Mouse (Mus musculus) retina, postnatal 1 day (tissue): ENCODE data around the gene Atrx.
"Not testable (repeated sequence)": the region's sequence is repeated elsewhere in the genome, so short reads cannot be mapped to it uniquely, and the experiment has no call there.

Experiments used
- DNase-seq: peaks from one replicate; pipeline ENCODE4 v3.0.0-alpha.2; 2012

The Atrx gene

DNA sequence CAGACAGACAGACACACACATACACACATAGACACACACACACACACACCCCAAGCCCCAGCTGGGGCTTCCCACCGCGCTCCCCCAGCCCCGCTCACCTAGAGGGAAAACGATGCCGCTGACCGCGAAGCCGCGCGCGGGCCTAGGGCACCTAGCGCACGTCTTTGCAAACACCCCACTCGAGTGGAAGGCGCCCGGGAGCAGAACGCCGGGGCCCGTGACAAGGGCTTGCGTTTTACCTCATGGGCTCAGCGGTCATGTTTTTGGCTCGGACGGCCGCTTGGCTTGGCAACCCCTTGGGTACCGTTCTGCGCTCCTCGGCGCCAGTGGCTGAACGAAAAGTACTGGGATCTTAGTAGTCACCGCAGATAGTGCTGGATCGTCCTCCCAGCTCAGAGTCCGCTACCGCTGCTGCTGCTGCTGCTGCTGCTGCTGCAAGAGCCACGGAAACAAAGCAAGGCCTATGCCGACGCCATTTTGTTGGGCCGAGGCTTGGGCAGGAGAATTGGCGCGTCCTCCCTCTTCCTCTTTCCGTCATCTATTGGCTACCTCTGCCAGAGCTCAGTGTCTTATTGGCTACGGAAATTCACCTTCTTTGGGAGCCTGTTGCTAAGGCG, at the start of gene Atrx:
Gene Atrx (minus strand): TSS at position 543 of the 617 bp plus-strand sequence.
- DNase-seq, result peak; percentile 91

DNA sequence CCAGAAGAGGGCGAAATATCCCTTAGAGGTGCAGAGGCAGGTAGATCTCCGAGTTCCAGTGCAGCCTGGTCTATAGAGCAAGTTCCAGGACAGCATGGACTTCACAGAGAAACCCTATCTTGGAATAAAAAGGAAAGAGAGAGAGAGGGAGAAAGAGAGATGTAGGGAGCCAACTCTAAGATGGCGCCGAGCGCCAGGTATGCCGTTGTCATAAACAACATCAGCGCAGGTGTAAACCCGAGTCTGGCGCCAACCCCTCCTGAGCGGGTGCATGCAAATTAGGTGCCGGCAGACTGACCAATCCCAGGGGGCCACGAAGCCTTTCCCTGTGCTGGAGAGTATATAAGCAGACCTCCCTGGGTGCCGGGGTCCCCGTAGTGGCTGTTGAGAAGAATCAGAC, 27.9 kb upstream of the Atrx start:
- DNase-seq, result not testable (repeated sequence)

DNA sequence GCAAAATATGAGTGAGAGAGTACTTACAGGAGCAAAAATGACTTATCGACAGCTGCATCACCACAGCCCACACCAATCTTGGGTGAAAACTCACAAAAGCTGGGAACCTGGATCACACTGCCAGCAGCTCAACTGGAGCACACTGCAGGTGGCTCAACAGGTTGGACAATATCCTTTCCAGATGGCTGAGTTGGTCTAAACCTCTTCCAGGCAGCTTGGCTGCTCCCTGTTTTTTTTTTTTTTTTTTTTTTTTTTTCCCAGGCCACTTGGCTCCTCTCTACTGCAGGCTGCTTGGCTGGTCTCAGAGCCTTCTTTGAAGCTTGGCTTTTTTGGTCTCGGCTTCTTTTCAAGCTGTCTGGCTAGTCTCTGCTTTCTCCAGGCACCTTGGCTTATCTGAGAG, 24.8 kb upstream of the Atrx start:
- DNase-seq, result no peak

DNA sequence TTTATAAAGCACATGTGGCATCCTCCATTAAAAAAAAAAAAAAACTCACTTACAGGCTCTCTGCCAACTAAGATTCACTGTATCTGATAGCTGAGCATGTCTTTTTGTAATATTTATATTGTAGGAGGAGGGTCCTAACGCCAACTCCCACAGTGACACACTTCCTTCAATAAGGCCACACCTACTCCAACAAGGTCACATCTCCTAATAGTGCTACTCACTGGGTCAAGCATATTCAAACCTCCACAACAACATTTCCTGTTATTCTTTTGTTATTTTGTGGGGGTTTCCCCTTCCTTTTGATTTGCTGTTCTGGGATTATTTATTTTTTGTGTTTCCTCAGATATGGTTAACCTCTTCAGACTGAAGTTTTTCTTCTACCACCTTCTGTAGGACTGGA, 17.2 kb upstream of the Atrx start:
- DNase-seq, result no peak

DNA sequence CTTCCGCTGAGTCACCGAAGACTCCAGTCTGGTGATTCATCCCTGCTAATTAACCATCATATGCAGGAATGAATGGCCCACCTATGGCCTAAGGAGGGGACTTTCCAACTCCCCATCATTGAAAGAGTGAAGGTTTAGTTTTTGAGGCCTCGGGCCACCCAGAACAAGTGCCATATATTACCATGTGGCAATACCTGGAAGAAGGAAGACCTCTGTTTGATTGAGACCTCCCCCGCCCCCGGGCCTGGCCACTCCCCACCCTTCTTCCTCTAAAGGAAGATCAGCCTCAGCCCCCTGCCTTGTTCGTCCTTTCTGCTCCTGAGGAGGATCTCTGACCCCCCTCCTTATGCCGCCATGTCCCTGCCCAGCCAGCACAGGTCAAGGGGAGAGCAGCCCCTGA, 10.0 kb upstream of the Atrx start:
- no peak for DNase-seq

DNA sequence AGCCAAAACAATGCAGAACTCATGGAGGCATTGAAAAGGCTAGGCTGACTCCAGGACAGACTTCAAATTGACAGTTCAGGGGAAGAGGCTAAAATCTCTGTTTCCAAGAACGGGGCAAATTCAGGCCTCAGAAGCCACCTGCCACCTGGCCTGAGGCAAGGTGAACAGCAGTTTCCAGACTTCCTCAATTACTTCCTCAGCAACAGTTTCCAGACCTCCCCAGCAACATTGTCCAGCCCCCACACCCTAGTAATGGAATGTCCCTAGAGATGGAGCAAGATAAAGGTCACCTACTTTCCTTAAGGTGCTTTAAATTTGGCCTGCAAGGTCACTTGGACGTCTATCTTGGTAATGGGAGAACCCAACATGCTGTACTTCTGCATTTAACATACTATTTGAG, 8.5 kb upstream of the Atrx start:
- DNase-seq, result no peak

DNA sequence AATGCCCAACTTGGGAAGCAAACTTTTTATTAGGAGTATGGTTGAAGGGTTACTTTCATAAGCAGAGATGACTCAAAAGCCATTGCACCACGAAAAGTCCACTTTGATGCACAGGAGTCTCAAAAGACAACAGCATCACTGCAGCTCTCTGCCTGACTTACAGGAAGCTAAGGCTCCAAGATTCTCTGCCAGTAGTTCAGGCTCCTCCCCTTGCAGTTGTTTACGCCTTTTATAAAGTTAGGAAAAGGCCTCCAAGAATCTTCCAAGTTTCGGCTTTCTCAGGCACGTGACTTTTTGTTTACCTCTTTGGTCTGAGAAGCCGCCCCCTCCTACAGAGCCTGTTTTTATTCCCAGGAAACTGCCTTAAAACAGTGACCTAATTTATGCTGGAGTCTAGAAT, 5.1 kb upstream of the Atrx start:
- no peak for DNase-seq

DNA sequence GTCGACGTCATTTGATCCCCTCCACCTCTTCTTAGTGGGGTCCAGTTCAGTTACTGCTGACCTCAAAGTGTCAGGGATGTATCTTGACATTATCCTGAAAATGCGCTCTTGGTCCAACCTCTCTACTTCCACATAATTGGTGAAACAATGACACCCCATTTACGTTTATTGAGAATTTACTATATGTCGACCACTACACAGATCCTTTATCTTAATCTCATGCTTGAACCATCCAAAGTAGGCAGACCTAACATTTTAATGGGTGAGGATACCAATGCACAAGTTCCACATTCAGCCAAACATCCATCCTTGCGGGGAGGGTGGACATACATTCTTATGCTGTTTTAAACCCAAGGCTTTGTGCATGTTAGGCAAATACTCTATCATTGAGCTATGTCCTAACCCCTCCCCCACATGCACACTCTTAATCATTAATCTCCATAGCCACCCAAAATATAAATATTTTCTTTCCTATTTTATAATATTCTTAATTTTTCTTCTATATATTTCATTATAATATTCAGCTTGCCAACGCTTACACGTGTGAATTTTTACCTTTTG, 355 bp upstream of the Atrx start:
- no peak for DNase-seq

DNA sequence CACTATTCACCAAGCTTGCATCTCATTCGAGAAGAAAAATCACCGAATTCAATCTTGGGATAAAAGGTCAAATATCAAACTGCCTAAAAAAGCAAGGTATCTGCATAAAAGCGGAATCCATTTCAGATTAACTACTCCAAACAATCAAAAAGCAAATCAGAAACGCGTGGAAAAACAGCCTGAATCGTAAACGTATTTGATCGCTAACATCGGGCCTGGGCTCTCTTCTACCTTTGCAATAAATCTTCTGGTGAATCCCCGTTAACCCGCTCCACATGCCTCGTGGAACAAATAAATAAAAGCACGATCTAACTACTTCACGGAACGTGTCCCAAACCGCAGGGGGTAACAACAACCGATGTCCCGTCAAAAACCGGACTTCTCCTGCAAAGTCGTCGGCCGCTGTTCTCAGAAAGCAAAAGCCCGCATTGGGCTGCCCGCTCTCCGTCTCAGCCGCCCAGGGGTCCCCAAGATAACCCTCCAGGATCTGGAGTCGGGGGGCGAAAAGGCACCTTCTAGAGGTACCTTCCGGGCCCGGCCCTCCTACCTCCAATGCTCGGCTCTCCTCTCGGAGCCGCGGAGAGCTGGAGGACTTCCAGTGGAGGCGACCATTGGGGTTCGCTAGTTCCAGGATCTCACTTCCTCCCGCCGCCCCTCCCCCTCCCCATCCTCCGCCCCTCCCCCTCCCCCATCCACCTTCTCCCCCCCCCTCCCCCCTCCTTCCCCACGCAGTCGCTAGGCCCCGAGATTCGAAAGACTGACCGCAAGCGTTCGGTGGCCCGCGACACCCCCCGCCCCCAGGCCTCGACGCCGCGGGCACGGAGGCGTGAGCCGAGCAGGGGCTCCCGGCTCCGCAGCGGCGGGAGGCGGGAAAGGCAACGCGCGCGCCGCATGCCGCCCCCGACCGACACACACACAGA, 1.0 kb downstream of the Atrx start:
- peak; percentile 63 for DNase-seq

DNA sequence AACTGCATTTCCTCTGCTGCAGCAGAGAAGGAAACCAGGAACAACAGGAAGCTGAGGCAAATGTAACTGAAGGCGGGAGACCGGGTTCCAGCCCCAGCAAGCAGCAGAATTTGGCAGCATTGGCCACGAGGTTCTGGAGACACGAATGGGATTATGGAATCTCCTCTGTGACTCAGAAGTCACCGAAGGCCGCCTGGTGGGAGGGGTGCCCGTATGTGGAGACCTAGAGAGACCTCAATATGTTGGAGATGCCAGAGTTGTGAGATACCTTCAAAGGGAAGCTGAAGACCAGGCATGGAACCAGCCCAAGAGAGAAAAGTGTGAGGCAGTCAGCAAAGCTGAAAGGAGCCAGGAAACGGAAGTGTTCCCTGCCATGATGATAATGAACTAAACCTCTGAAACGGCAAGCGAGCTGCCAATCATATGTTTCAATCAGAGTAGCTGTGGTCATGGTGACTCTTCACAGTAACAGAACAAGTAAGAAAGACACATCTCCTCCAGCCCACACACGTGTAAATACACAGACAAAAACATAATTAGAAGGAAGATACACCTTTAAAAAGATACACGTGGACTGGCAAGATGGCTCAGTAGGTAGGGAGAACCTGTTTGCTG, 3.0 kb downstream of the Atrx start:
- no peak for DNase-seq

DNA sequence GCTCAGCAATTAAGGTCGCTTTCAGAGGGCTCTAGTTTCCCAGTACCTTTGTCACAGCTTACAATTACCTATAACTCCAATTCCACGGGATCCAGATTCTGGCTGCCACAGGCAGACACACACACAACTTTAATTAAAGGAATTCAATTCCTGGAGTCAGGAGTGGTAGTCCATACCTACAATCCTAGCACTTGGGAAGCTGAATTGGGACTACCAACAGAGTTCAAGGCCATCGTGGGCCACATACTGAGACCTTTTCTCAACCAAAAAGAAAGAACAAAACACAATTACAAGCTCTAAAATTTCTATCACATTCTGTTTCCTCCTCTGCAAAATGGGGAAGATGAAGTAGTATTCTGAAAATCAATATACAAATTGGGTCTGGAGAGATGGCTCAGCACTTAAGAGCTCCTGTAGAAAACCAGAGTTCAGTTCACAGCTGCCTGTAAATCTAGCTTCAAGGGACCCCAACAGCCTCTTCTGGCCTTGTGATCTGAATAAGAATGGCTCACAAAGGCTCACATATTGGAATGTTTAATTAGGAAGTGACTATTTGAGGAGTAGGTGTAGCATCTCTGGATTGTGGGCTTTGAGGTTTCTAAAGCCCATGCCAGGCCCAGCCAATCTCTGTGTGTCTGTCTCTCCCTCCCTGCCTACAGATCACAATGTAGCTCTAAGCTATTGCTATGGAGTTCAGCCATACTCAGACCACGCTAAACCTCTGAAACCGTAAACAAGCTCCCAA, 4.7 kb downstream of the Atrx start:
- DNase-seq, result no peak

DNA sequence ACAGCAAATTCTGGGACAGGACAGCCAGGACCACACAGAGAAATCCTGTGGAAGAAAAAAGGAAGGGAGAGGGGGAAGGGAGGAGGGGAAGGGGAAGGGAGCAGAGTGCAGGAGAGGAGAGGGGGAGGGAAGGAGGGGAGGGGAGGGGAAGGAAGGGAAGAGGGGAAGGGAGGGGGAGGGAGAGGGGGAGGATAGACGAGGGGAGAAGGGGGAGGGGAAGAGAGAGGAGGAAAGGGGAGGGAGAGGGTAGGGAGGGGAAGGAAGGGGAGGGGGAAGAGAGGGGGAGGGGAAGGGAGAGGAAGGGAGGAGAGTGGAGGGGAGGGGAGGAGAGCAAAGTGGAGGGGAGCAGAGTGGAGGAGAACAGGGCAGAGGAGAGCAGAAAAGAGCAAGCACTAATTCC, 5.3 kb downstream of the Atrx start:
- DNase-seq, result no peak

DNA sequence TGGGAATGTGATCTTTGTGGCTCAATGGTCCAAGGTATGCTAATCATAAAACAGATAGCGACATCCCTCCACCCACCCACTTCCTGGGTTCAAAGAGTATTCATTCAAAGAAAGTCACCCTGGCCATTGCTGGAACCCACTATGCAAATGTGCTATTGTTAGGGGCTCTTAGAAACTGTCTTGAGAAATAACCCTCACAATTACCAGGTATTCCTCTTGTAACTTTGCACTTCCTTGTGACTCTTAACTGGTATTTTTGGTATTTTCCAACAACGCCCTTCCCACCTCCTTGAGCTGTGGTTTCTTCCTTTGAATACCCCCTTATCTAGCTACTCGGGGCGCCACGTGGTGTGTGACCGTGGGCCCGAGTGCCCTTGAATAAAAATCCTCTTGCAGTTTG, 6.2 kb downstream of the Atrx start:
- not testable (repeated sequence) for DNase-seq

DNA sequence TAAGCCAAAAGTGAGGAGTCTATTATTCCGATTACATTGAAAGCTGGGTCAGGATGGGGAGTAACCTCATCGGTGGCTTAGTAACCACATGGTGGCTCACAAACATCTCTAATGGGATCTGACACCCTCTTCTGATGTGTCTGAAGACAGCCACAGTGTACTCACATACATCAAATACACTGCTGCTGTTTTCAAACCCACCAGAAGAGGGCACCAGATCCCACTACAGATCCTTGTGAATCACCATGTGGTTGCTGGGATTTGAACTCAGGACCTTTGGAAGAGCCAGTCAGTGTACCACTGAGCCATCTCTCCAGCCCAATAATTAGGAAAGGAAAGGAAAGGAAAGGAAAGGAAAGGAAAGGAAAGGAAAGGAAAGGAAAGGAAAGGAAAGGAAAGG, 7.8 kb downstream of the Atrx start:
- peak; percentile 26 for DNase-seq

DNA sequence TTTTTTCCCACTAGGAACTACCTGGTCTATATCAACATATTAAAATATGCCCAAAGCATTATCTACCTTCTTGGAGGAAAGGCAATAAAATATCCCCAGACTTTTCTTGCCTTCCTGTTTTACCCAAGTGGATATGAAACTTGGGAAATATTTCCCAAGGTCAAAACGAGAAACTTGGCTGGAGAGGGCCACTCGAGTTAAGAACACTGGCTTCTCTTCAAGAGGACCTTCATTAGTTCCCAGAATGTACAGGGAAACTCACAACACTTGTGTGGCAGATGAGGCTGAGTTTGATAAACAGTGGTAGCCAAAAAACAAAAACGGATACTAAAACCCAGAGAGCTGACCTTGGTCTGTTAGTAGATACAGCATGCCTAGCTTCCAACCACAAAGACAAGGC, 17.5 kb downstream of the Atrx start:
- DNase-seq, result no peak

DNA sequence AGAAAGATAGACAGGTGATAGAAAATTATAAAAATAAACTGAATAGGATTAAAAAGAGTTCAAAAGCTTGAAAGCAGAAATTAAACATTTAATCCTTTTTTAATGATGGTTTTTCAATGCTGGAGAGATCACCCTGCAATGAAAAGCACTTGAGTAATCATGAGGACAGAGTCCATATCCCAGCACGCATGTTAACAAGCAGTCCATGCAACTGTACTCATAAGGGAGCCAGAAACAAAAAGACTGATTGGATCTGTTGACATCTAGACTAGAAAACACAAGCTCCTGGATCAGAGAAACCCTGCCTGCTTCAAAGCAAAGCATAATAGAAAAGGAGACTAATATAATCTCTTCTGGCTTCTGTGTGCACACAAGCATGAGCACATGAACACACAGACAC, 27.6 kb downstream of the Atrx start:
- no peak for DNase-seq

DNA sequence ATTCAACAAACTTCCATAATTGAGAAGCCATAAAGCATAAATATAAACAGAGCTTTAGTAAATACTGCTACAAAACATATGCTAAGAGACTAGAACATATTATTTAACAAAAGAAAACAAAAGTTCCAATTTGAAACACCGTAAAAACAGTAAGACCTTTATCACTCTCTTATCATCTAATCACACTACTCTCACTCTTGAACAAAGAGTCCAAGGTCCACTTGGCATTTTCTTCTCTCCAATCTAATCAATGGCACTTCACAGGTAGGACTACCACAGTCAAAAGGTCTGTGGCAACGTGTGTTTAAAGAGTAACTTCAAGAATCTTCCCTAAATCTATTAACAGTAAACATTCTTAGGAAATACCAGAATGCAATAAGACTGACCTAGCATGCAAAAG, 42.3 kb downstream of the Atrx start:
- no peak for DNase-seq

DNA sequence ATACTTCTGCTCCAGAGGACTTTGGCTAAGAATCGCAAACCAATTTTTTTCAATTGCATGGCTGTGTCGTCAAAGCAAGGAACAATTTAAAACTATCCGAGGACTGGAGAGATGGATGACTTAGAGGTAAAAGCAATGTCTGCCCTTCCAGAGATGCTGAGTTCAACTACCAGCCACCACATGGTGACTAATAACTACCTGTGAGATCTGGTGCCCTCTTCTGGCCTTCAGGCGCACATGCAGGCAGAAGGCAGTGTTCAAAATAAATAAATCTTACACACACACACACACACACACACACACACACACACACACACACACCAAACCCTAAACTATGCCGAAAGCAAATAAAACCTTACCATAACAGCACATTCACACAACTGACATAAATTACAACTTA, 64.8 kb downstream of the Atrx start:
- DNase-seq, result peak; percentile 7

DNA sequence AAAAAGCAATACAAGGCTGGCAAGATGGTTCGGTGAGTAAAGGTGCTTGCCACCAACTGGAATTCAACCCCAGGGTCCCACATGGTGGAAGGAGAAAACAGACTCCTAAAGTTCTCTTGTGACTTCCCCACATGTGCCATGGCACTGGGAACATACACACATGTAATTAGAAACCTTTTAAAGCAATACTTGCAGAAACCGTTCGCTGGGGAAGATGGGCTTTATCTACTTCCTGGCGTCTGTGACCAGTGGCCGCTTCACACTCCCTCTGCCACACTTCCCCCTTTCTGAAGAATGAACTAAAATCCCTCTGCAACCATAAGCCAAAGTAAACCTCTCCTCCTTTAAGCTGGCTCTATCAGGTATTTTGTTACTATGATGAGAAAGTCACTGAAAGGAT, 104.7 kb downstream of the Atrx start:
- no peak for DNase-seq

DNA sequence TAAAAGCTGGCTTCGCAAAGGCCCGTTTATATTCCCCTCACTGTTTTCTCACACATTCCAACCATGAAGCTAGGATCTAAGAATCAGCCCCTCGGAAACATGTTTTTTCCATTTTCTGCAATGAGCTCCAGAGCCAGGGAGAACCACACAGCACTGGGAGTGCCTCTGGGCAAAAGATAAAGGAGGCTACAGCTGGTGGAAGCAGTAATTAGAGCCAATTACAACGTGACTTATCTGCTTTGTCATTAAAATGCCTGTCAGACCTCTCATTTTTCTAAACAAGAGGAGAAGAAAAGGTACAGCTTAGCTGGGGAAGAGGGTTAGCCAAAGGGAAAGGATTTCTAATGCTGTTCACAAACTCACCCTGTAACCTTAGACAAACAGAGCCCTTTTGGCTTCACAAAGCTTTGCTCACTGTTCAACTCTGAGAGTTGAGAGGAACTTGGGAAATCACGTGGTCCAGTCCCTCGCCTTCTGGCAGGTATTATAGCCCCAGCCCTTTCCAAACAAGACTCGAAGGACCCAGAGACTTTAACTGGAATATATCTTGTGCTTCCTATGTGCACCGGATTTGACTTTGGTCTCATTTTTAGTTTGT, 134.3 kb downstream of the Atrx start:
- DNase-seq, result peak; percentile 18

DNA sequence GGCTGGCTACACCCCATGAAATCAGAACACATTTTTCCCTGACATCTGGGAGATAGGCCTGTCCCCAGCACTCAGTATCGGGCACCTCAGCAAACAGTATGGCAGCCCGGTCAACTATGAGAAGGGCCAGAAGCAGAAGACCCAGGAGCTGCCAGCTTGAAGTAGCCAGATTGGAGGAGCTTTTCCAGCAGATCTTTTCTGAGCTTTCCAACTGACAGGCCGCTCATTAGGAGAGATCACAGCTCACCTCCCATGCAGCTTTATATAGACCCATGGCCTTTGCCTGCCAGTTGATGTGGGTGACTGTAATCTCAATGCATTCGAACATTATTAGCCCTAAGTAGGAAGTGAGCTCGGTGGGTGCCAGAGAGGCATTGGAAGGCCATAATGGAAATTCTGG, 155.9 kb downstream of the Atrx start:
- DNase-seq, result no peak

DNA sequence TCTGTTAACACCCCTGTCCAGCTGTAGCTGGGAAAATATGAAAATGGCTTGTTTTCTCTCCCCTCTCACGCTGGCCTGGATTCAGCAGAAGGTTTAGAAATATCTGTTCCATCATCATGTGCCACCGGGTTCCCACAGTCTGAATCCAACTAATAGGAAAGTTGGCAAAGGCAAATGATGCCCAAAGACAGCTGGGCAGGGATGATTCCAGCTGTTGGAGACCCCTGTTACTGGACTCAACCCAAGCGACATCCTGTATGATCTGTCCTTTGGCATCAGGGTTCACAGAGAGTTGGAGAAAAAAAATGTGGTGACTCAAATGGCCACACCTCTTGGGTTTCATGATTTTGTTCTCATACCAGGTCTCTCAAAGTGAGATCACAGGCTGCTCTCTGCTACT, 161.3 kb downstream of the Atrx start:
- no peak for DNase-seq
